Mouse (Mus musculus): ENCODE data around the gene Lrrc28.

DNA sequence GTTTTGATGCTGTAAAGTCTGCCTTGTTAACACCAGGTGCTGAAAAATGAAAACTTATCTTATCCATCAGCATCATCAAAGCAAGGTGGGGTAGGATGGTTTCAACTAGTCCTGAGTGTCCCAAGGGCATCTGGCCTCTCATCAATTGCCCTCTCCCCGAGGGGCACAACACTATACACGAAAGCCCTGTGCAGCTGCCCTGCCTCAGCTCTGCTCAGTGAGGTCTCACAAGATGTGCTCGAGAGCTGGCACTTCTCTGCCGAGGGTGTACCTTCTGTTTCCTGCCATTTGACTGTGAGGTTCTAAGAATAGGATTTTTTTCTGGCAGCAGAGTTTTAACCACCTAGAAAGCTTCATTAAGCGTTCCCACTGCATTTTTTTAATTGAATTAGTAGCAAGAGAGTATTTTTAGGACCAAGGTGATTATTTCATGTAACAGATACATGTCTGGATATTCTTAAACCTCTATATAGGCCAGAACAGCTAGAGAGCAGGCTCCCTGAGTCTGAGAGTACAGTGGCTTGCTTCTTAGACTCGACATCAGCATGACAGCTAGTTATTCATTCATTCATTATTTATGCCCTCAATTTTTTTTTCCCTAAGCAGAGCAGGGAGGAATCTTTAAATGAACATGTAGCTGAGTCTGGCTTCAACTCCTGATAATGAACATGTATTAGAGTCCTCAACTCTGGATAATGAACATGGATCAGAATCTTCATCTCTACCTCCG is 141.6 kb downstream of the Lrrc28 start:
- TF ChIP-seq EP300 (IDR thresholded peaks at IDR 0.05; ENCODE audit: low read depth in 1 of 2, low read length in 2 of 2) (no peak), ZKSCAN1 (IDR thresholded peaks at IDR 0.05; ENCODE audit: low read depth, low read length) (no peak), NRF1 (IDR thresholded peaks at IDR 0.05; ENCODE audit: insufficient read depth, low read depth, low read length, poor library complexity, severe bottlenecking) (no peak), ZC3H11A (IDR thresholded peaks at IDR 0.05; ENCODE audit: low read depth, low read length) (no peak), MAFK (IDR thresholded peaks at IDR 0.05; ENCODE audit: borderline replicate concordance, low read depth, low read length) (no peak), CHD2 (IDR thresholded peaks at IDR 0.05; ENCODE audit: low read length) (no peak), USF1 (IDR thresholded peaks at IDR 0.05; ENCODE audit: low read depth, low read length) (no peak), KAT2A (conservative IDR thresholded peaks at IDR 0.05; ENCODE audit: low read depth, low read length) (no peak), POLR2AphosphoS2 (IDR thresholded peaks at IDR 0.05; ENCODE audit: low read length) (no peak), TAL1 (IDR thresholded peaks at IDR 0.05; ENCODE audit: low read length) (no peak), HCFC1 (IDR thresholded peaks at IDR 0.05; ENCODE audit: low read depth, low read length) (no peak), POLR2A (IDR thresholded peaks at IDR 0.05; ENCODE audit: control insufficient read depth in 1 of 2, insufficient read depth in 1 of 2, low read depth in 1 of 2, low read length in 2 of 2, poor library complexity in 1 of 2) (no peak)
